In the genomic region with DNA sequence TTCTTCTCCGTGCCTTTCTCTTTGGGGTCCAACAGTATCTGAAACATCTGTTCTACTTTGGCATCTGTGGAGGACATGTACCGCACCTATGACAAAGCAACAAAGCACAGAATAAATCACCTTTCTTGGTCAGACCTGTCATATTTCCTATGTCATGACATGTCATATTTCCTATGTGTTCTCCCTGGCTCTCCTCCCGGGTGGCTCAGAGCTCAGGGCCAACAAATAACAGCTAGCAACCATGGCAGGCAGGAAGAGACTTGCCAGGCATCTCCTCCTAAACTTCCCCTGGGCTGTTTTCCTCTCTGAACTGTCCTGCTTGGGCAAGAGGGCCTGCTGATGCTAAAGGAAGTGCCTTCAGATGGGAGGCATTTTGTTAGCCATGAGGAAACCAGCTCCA, we compare ENCODE assay signal across 20 mouse cellular contexts. TPM values are rescaled to one million over a fixed set of nuclear protein-coding genes. Genes with fewer than 3 reads are reported as not detected.
DNase-seq lines count a peak whose midpoint lies in the region; ATAC-seq and TF ChIP-seq lines count a peak whose summit lies in the region.
"Had no signal": no experiment of that assay in that cellular context is flagged by ENCODE, and none has a peak within 500 bp of the region (broad histone marks: within the 10 kb centered on the region; RNA-seq: fewer than 3 reads in every experiment).

No protein-coding gene starts in this region.

- H3K36me3 ChIP-seq in hindbrain, embryonic 13.5 days, result peaks cover 60% of the 10 kb centered on the region
- H3K36me3 ChIP-seq in hindbrain, embryonic 14.5 days (replicated peaks; ENCODE audit: control insufficient read depth, insufficient read depth), result peaks cover 59% of the 10 kb centered on the region
- peaks cover 39% of the 10 kb centered on the region for H3K36me3 ChIP-seq in stomach, postnatal 0 days (ENCODE audit: control insufficient read depth, insufficient read depth, low read length)

- no peak overlapping the region for H3K4me3 ChIP-seq in hindbrain, embryonic 13.5 days
- H3K4me3 ChIP-seq in hindbrain, embryonic 14.5 days (replicated peaks; ENCODE audit: low read length), result no peak overlapping the region
- no peak overlapping the region for H3K4me3 ChIP-seq in stomach, postnatal 0 days (ENCODE audit: low read depth, low read length)
- H3K4me3 ChIP-seq: embryonic facial prominence, embryonic 12.5 days; erythroblast, embryonic 14.5 days; forebrain, embryonic 13.5 days; forebrain, embryonic 15.5 days had no signal

- H3K27ac ChIP-seq in hindbrain, embryonic 13.5 days, result no peak overlapping the region
- H3K27ac ChIP-seq in hindbrain, embryonic 14.5 days, result no peak overlapping the region
- H3K27ac ChIP-seq in stomach, postnatal 0 days (replicated peaks), result 0 out of 2 replicates have a peak overlapping the region, but pooled peaks have one; percentile 8
- H3K27ac ChIP-seq: embryonic facial prominence, embryonic 12.5 days; forebrain, embryonic 13.5 days; forebrain, embryonic 15.5 days had no signal

- no peak overlapping the region for H3K4me2 ChIP-seq in hindbrain, embryonic 13.5 days
- H3K4me2 ChIP-seq in hindbrain, embryonic 14.5 days (replicated peaks), result no peak overlapping the region
- no peak overlapping the region for H3K4me2 ChIP-seq in stomach, postnatal 0 days (replicated peaks; ENCODE audit: low read depth)
- H3K4me2 ChIP-seq: embryonic facial prominence, embryonic 12.5 days; forebrain, embryonic 13.5 days; forebrain, embryonic 15.5 days had no signal

- WGBS in hindbrain, embryonic 13.5 days, result 96% methylated on average over 3 of the region's 3 CpGs
- WGBS in hindbrain, embryonic 14.5 days, result 96% methylated on average over 3 of the region's 3 CpGs
- 76% methylated on average over 3 of the region's 3 CpGs for WGBS in stomach, postnatal 0 days

- no peak for DNase-seq in hindbrain, embryonic 14.5 days (ENCODE audit: low spot score)
- DNase-seq in fat pad, adult 2 months (ENCODE audit: extremely low read depth, low read depth, low spot score), result peak; percentile 94
- DNase-seq in gonadal fat pad, adult 2 months (ENCODE audit: low read depth), result peak; percentile 95
- DNase-seq in stomach, postnatal 0 days (ENCODE audit: low spot score), result no peak
- DNase-seq in embryo, embryonic 10.5 days (ENCODE audit: low spot score), result no peak
- DNase-seq in adrenal gland, adult 2 months, result no peak
- DNase-seq: adrenal gland, adult 8-10 months; adrenal gland, postnatal 36 days; cerebellum, adult 11-12 months; cerebellum, adult 2 months; cerebellum, adult 9-10 months; cerebellum, postnatal 10 days; cerebellum, postnatal 25 days; embryo, embryonic 11 days; forebrain, postnatal 0 days had no signal

- 0 out of 2 replicates have a peak overlapping the region, but pooled peaks have one; percentile 8 for H3K9ac ChIP-seq in hindbrain, embryonic 13.5 days
- no peak overlapping the region for H3K9ac ChIP-seq in hindbrain, embryonic 14.5 days
- no peak overlapping the region for H3K9ac ChIP-seq in stomach, postnatal 0 days (ENCODE audit: low read length)
- H3K9ac ChIP-seq: embryonic facial prominence, embryonic 12.5 days; forebrain, embryonic 13.5 days; forebrain, embryonic 15.5 days; forebrain, postnatal 0 days had no signal

- no peaks in the 10 kb centered on the region for H3K27me3 ChIP-seq in hindbrain, embryonic 13.5 days
- no peaks in the 10 kb centered on the region for H3K27me3 ChIP-seq in hindbrain, embryonic 14.5 days (ENCODE audit: control insufficient read depth, insufficient read depth, low read length)
- no peaks in the 10 kb centered on the region for H3K27me3 ChIP-seq in stomach, postnatal 0 days (ENCODE audit: control insufficient read depth, insufficient read depth, low read length)
- H3K27me3 ChIP-seq: embryonic facial prominence, embryonic 12.5 days; forebrain, embryonic 13.5 days; forebrain, embryonic 15.5 days had no signal

- no peaks in the 10 kb centered on the region for H3K9me3 ChIP-seq in hindbrain, embryonic 13.5 days
- no peaks in the 10 kb centered on the region for H3K9me3 ChIP-seq in hindbrain, embryonic 14.5 days (ENCODE audit: control insufficient read depth, low read length)
- H3K9me3 ChIP-seq in stomach, postnatal 0 days (ENCODE audit: control insufficient read depth, low read length), result no peaks in the 10 kb centered on the region
- H3K9me3 ChIP-seq: embryonic facial prominence, embryonic 12.5 days; forebrain, embryonic 13.5 days; forebrain, embryonic 15.5 days had no signal

- H3K4me1 ChIP-seq in hindbrain, embryonic 13.5 days (replicated peaks), result peaks cover 57% of the 10 kb centered on the region
- H3K4me1 ChIP-seq in hindbrain, embryonic 14.5 days (replicated peaks; ENCODE audit: control insufficient read depth, insufficient read depth, low read length), result peaks cover 36% of the 10 kb centered on the region
- peaks cover 7% of the 10 kb centered on the region; the same call in 1 of the 2 replicates for H3K4me1 ChIP-seq in stomach, postnatal 0 days (replicated peaks; ENCODE audit: control insufficient read depth, insufficient read depth)

- no peak for TF ChIP-seq EP300 in stomach, postnatal 0 days (optimal IDR thresholded peaks at IDR 0.05)

- ATAC-seq in hindbrain, embryonic 13.5 days (ENCODE audit: low FRiP score), result no peak
- ATAC-seq in hindbrain, embryonic 14.5 days (ENCODE audit: low FRiP score), result no peak
- no peak for ATAC-seq in stomach, postnatal 0 days (ENCODE audit: low FRiP score, low TSS enrichment)
- ATAC-seq: forebrain, embryonic 13.5 days; forebrain, embryonic 15.5 days; forebrain, postnatal 0 days had no signal

- no peak for TF ChIP-seq CTCF in stomach, postnatal 0 days (IDR thresholded peaks at IDR 0.05; ENCODE audit: low read depth)

RNA-seq across cellular contexts. Expression of gene Unc45a, which starts 3.9 kb away (rescaled TPM):
- 55.5 and 61.5 TPM in 2 replicates for polyA plus RNA-seq in hindbrain, embryonic 13.5 days (2015; fragmentation: Nextera tagmentation; extraction: Ambion mirVana)
- polyA plus RNA-seq in hindbrain, embryonic 14.5 days (2014; fragmentation: Nextera tagmentation; extraction: Ambion mirVana), result 43.3 and 43.9 TPM in 2 replicates
- polyA plus RNA-seq in gonadal fat pad, adult 2 months (2012; rRNA removed), result 51.7 and 62.1 TPM in 2 replicates
- 30.7 and 34.5 TPM in 2 replicates for polyA plus RNA-seq in stomach, postnatal 0 days (2015; fragmentation: Nextera tagmentation; extraction: Ambion mirVana)
- 10 to 100 TPM; 66.5 to 73.0 TPM for total RNA-seq in adrenal gland, adult 2 months (2021)
- 69.1 and 76.9 TPM in 2 replicates for polyA plus RNA-seq in adrenal gland, adult 2 months (2012; rRNA removed)

RNA-seq across cellular contexts. Expression of gene Hddc3, which starts 6.0 kb away (rescaled TPM):
- 19.6 and 21.4 TPM in 2 replicates for polyA plus RNA-seq in hindbrain, embryonic 13.5 days (2015; fragmentation: Nextera tagmentation; extraction: Ambion mirVana)
- 18.7 and 23.4 TPM in 2 replicates for polyA plus RNA-seq in hindbrain, embryonic 14.5 days (2014; fragmentation: Nextera tagmentation; extraction: Ambion mirVana)
- 40.5 and 41.8 TPM in 2 replicates for polyA plus RNA-seq in gonadal fat pad, adult 2 months (2012; rRNA removed)
- polyA plus RNA-seq in stomach, postnatal 0 days (2015; fragmentation: Nextera tagmentation; extraction: Ambion mirVana), result 8.6 and 10.4 TPM in 2 replicates
- total RNA-seq in adrenal gland, adult 2 months (2021), result 10 to 100 TPM; 45.5 to 50.8 TPM
- polyA plus RNA-seq in adrenal gland, adult 2 months (2012; rRNA removed), result 25.1 and 36.4 TPM in 2 replicates

RNA-seq across cellular contexts. Expression of gene Rccd1, which starts 12.7 kb away (rescaled TPM):
- 14.5 and 16.1 TPM in 2 replicates for polyA plus RNA-seq in hindbrain, embryonic 13.5 days (2015; fragmentation: Nextera tagmentation; extraction: Ambion mirVana)
- polyA plus RNA-seq in hindbrain, embryonic 14.5 days (2014; fragmentation: Nextera tagmentation; extraction: Ambion mirVana), result 9.4 and 11.6 TPM in 2 replicates
- polyA plus RNA-seq in gonadal fat pad, adult 2 months (2012; rRNA removed), result 14.6 and 18.0 TPM in 2 replicates
- 3.7 and 3.8 TPM in 2 replicates for polyA plus RNA-seq in stomach, postnatal 0 days (2015; fragmentation: Nextera tagmentation; extraction: Ambion mirVana)
- total RNA-seq in adrenal gland, adult 2 months (2021), result 10 to 100 TPM in 1 of 2 experiments, 1 to 10 TPM in 1; 7.4 to 10.5 TPM
- 9.0 and 12.9 TPM in 2 replicates for polyA plus RNA-seq in adrenal gland, adult 2 months (2012; rRNA removed)

RNA-seq across cellular contexts. Expression of gene Man2a2, which starts 34.2 kb away (rescaled TPM):
- polyA plus RNA-seq in hindbrain, embryonic 13.5 days (2015; fragmentation: Nextera tagmentation; extraction: Ambion mirVana), result 20.8 and 23.4 TPM in 2 replicates
- 18.9 and 21.6 TPM in 2 replicates for polyA plus RNA-seq in hindbrain, embryonic 14.5 days (2014; fragmentation: Nextera tagmentation; extraction: Ambion mirVana)
- polyA plus RNA-seq in gonadal fat pad, adult 2 months (2012; rRNA removed), result 77.8 and 113 TPM in 2 replicates
- 3.6 and 5.3 TPM in 2 replicates for polyA plus RNA-seq in stomach, postnatal 0 days (2015; fragmentation: Nextera tagmentation; extraction: Ambion mirVana)
- 10 to 100 TPM; 77.2 to 99.3 TPM for total RNA-seq in adrenal gland, adult 2 months (2021)
- 252 and 304 TPM in 2 replicates for polyA plus RNA-seq in adrenal gland, adult 2 months (2012; rRNA removed)

RNA-seq across cellular contexts. Expression of gene Prc1, which starts 42.7 kb away (rescaled TPM):
- 43.5 and 46.8 TPM in 2 replicates for polyA plus RNA-seq in hindbrain, embryonic 13.5 days (2015; fragmentation: Nextera tagmentation; extraction: Ambion mirVana)
- 33.0 and 39.3 TPM in 2 replicates for polyA plus RNA-seq in hindbrain, embryonic 14.5 days (2014; fragmentation: Nextera tagmentation; extraction: Ambion mirVana)
- 4.6 and 5.2 TPM in 2 replicates for polyA plus RNA-seq in gonadal fat pad, adult 2 months (2012; rRNA removed)
- 32.6 and 38.0 TPM in 2 replicates for polyA plus RNA-seq in stomach, postnatal 0 days (2015; fragmentation: Nextera tagmentation; extraction: Ambion mirVana)
- 1 to 10 TPM; 4.0 to 5.3 TPM for total RNA-seq in adrenal gland, adult 2 months (2021)
- polyA plus RNA-seq in adrenal gland, adult 2 months (2012; rRNA removed), result 2.3 and 3.8 TPM in 2 replicates

Comparison
In these comparisons a context has a peak if more than half of its experiments do, and no peak if none do; other contexts are left out.
1. DNase-seq: peak in fat pad, adult 2 months (single experiment) and gonadal fat pad, adult 2 months (single experiment); none in hindbrain, embryonic 14.5 days (single experiment), stomach, postnatal 0 days (single experiment), embryo, embryonic 10.5 days (single experiment) and adrenal gland, adult 2 months (single experiment).